Mouse (Mus musculus): ENCODE results near the gene Egln2. TPM values are rescaled to one million over a fixed set of nuclear protein-coding genes. Genes with fewer than 3 reads are reported as not detected.

Gene Egln2
- total RNA-seq (2021), result 10 to 100 TPM; 95.1 to 98.7 TPM

- intact Hi-C loops (cut with DNase I), result loop anchor here (5.0 kb wide), 1 partner anchor 65 kb away; the partner anchor contains the start of gene Coq8b
- peak; percentile 94 to 95 for DNase-seq (ENCODE audit: low spot score in 2 of 2)
Observed at GRCm38 (mm10) chr7:27166614-27167474, at the start of gene Egln2. Gene Egln2 (minus strand): TSS chr7:27166802.

- intact Hi-C loops (cut with DNase I), result no loop called here
- DNase-seq (ENCODE audit: low spot score in 2 of 2), result no peak
Observed at GRCm38 (mm10) chr7:27212626-27213025, 46.0 kb upstream of the Egln2 start.

- intact Hi-C loops (cut with DNase I), result no loop called here
- no peak for DNase-seq (ENCODE audit: low spot score in 2 of 2)
Observed at GRCm38 (mm10) chr7:27203730-27204449, 37.3 kb upstream of the Egln2 start.

- intact Hi-C loops (cut with DNase I), result no loop called here
- no peak for DNase-seq (ENCODE audit: low spot score in 2 of 2)
Observed at GRCm38 (mm10) chr7:27198779-27199178, 32.2 kb upstream of the Egln2 start.

GRCm38 (mm10) chr7:27198355-27198754, 31.8 kb upstream of the Egln2 start:
- DNase-seq (ENCODE audit: low spot score in 2 of 2), result no peak
- intact Hi-C loops (cut with DNase I), result no loop called here

GRCm38 (mm10) chr7:27197634-27198033, 31.0 kb upstream of the Egln2 start:
- DNase-seq (ENCODE audit: low spot score in 2 of 2), result no peak
- intact Hi-C loops (cut with DNase I), result no loop called here

GRCm38 (mm10) chr7:27197136-27197535, 30.5 kb upstream of the Egln2 start:
- intact Hi-C loops (cut with DNase I), result no loop called here
- DNase-seq (ENCODE audit: low spot score in 2 of 2), result no peak

- DNase-seq (ENCODE audit: low spot score in 2 of 2), result peak; percentile 95
- intact Hi-C loops (cut with DNase I), result no loop called here
Observed at GRCm38 (mm10) chr7:27195681-27196611, 29.3 kb upstream of the Egln2 start, which contains the start of the genes BC024978 and Snrpa. Gene BC024978 (plus strand): TSS chr7:27195781. Gene Snrpa (minus strand): TSS chr7:27196271.

- no peak for DNase-seq (ENCODE audit: low spot score in 2 of 2)
Observed at GRCm38 (mm10) chr7:27193731-27194130, 27.1 kb upstream of the Egln2 start.

GRCm38 (mm10) chr7:27192434-27192833, 25.8 kb upstream of the Egln2 start:
- intact Hi-C loops (cut with DNase I), result no loop called here
- no peak for DNase-seq (ENCODE audit: low spot score in 2 of 2)

More at GRCm38 (mm10) chr7:27193731-27194130, 27.1 kb upstream of the Egln2 start:
- intact Hi-C loops (cut with DNase I), result no loop called here

- no peak for DNase-seq (ENCODE audit: low spot score in 2 of 2)
- intact Hi-C loops (cut with DNase I), result no loop called here
Observed at GRCm38 (mm10) chr7:27189271-27189931, 22.8 kb upstream of the Egln2 start.

GRCm38 (mm10) chr7:27185986-27186385, 19.4 kb upstream of the Egln2 start:
- intact Hi-C loops (cut with DNase I), result no loop called here
- no peak for DNase-seq (ENCODE audit: low spot score in 2 of 2)

- intact Hi-C loops (cut with DNase I), result no loop called here
- no peak for DNase-seq (ENCODE audit: low spot score in 2 of 2)
Observed at GRCm38 (mm10) chr7:27184964-27185363, 18.4 kb upstream of the Egln2 start.

- intact Hi-C loops (cut with DNase I), result no loop called here
- no peak for DNase-seq (ENCODE audit: low spot score in 2 of 2)
Observed at GRCm38 (mm10) chr7:27182498-27182897, 15.9 kb upstream of the Egln2 start.

- intact Hi-C loops (cut with DNase I), result no loop called here
Observed at GRCm38 (mm10) chr7:27180837-27181695, 14.5 kb upstream of the Egln2 start, which contains the start of the genes Gm21983 and Mia. Gene Gm21983 (minus strand): TSS chr7:27181086. Gene Mia (minus strand): TSS chr7:27181157.

GRCm38 (mm10) chr7:27180036-27180435, 13.4 kb upstream of the Egln2 start:
- no peak for DNase-seq (ENCODE audit: low spot score in 2 of 2)
- intact Hi-C loops (cut with DNase I), result no loop called here

More at GRCm38 (mm10) chr7:27180837-27181695, 14.5 kb upstream of the Egln2 start, which contains the start of the genes Gm21983 and Mia:
- no peak for DNase-seq (ENCODE audit: low spot score in 2 of 2)

- intact Hi-C loops (cut with DNase I), result no loop called here
- no peak for DNase-seq (ENCODE audit: low spot score in 2 of 2)
Observed at GRCm38 (mm10) chr7:27179217-27179918, 12.8 kb upstream of the Egln2 start.

Data from left cerebral cortex, postnatal 36 days (tissue).